Mouse (Mus musculus): ENCODE measurements around the gene Plekha7. TPM values are rescaled to one million over a fixed set of nuclear protein-coding genes. Genes with fewer than 3 reads are reported as not detected.
"Not testable (repeated sequence)": the region's sequence is repeated elsewhere in the genome, so short reads cannot be mapped to it uniquely, and the experiment has no call there.

Plekha7 gene
- total and polyA plus RNA-seq, 2 experiments from 2014 or later: 5.4 to 17.0 TPM

- peak overlapping the region; percentile 85 for H3K9ac ChIP-seq
- H3K27ac ChIP-seq (ENCODE audit: low read depth, low read length): peak overlapping the region; percentile 97
- H3K36me3 ChIP-seq (ENCODE audit: insufficient read depth): no peaks in the 10 kb centered on the region
- under 1% methylated on average over 19 of the region's 19 CpGs for WGBS
- peaks cover 13% of the 10 kb centered on the region for H3K4me1 ChIP-seq (ENCODE audit: insufficient read depth)
- peak overlapping the region; percentile 66 for H3K4me3 ChIP-seq (ENCODE audit: low read depth, low read length)
- no peak for DNase-seq
- H3K27me3 ChIP-seq (ENCODE audit: insufficient read depth, low read length): no peaks in the 10 kb centered on the region
- TF ChIP-seq CTCF (IDR thresholded peaks at IDR 0.05; ENCODE audit: low read depth): peak; percentile 57
- peak overlapping the region; percentile 57 for H3K4me2 ChIP-seq (ENCODE audit: low read depth)
- H3K9me3 ChIP-seq (ENCODE audit: low read length): no peaks in the 10 kb centered on the region
- peak; percentile 82 for ATAC-seq
Measured at GRCm38 (mm10) chr7:116093466-116093850, 214.7 kb downstream of the Plekha7 start.

GRCm38 (mm10) chr7:116092710-116093465, 215.3 kb downstream of the Plekha7 start:
- Histone ChIP-seq H3K36me3 (ENCODE audit: insufficient read depth) (no peaks in the 10 kb centered on the region), H3K27me3 (ENCODE audit: insufficient read depth, low read length) (no peaks in the 10 kb centered on the region), H3K9me3 (ENCODE audit: low read length) (no peaks in the 10 kb centered on the region), H3K4me1 (ENCODE audit: insufficient read depth) (peaks cover 13% of the 10 kb centered on the region), H3K27ac (ENCODE audit: low read depth, low read length) (peak overlapping the region; percentile 97), H3K9ac (peak overlapping the region; percentile 85), H3K4me2 (ENCODE audit: low read depth) (peak overlapping the region; percentile 57), H3K4me3 (ENCODE audit: low read depth, low read length) (peak overlapping the region; percentile 66)
- TF ChIP-seq CTCF (IDR thresholded peaks at IDR 0.05; ENCODE audit: low read depth): peak; percentile 71
- ATAC-seq (peak; percentile 100), DNase-seq (peak; percentile 98)
- WGBS: under 1% methylated on average over 38 of the region's 38 CpGs

- H3K4me3 ChIP-seq (ENCODE audit: low read depth, low read length); H3K27ac ChIP-seq (ENCODE audit: low read depth, low read length); H3K9me3 ChIP-seq (ENCODE audit: low read length); DNase-seq; H3K9ac ChIP-seq; H3K36me3 ChIP-seq (ENCODE audit: insufficient read depth); ATAC-seq; H3K27me3 ChIP-seq (ENCODE audit: insufficient read depth, low read length); H3K4me2 ChIP-seq (ENCODE audit: low read depth); H3K4me1 ChIP-seq (ENCODE audit: insufficient read depth): not testable (repeated sequence)
- whole genome bisulfite sequencing: 98% methylated on average over 11 of the region's 11 CpGs
Measured at GRCm38 (mm10) chr7:116084366-116084765, 223.8 kb downstream of the Plekha7 start, which contains the start of gene Gm4353. Gene Gm4353 (minus strand): TSS chr7:116084635.

Other genes starting within 250 kb of the Plekha7 start
- 0.76 and 0.92 TPM in 2 replicates for gene Gm4353, start 223.7 kb downstream of the Plekha7 start, total RNA-seq (2014; rRNA removed)
- gene Gm4353, start 223.7 kb downstream of the Plekha7 start, polyA plus RNA-seq (2015; fragmentation: Nextera tagmentation; extraction: Ambion mirVana): 0.31 and 0.53 TPM in 2 replicates
- gene Rps13, start 25.8 kb upstream of the Plekha7 start, total RNA-seq (2014; rRNA removed): 588 and 1,020 TPM in 2 replicates
- 505 and 644 TPM in 2 replicates for gene Rps13, start 25.8 kb upstream of the Plekha7 start, polyA plus RNA-seq (2015; fragmentation: Nextera tagmentation; extraction: Ambion mirVana)
- gene Pik3c2a, start 135.1 kb upstream of the Plekha7 start, total RNA-seq (2014; rRNA removed): 29.9 and 31.5 TPM in 2 replicates
- 2.2 and 5.3 TPM in 2 replicates for gene Pik3c2a, start 135.1 kb upstream of the Plekha7 start, polyA plus RNA-seq (2015; fragmentation: Nextera tagmentation; extraction: Ambion mirVana)
- gene Nucb2, start 196.0 kb upstream of the Plekha7 start, total RNA-seq (2014; rRNA removed): 32.6 and 36.6 TPM in 2 replicates
- 38.5 and 38.8 TPM in 2 replicates for gene Nucb2, start 196.0 kb upstream of the Plekha7 start, polyA plus RNA-seq (2015; fragmentation: Nextera tagmentation; extraction: Ambion mirVana)